Mouse (Mus musculus): ENCODE results near the gene St8sia2. TPM values are rescaled to one million over a fixed set of nuclear protein-coding genes. Genes with fewer than 3 reads are reported as not detected.
A peak's percentile ranks its signal among the peaks of the same experiment; 100 is the strongest.
"Not testable (repeated sequence)": the region's sequence is repeated elsewhere in the genome, so short reads cannot be mapped to it uniquely, and the experiment has no call there.

Gene St8sia2
- polyA plus RNA-seq, 1 experiment from 2014 or later, result 72.5 TPM

DNA sequence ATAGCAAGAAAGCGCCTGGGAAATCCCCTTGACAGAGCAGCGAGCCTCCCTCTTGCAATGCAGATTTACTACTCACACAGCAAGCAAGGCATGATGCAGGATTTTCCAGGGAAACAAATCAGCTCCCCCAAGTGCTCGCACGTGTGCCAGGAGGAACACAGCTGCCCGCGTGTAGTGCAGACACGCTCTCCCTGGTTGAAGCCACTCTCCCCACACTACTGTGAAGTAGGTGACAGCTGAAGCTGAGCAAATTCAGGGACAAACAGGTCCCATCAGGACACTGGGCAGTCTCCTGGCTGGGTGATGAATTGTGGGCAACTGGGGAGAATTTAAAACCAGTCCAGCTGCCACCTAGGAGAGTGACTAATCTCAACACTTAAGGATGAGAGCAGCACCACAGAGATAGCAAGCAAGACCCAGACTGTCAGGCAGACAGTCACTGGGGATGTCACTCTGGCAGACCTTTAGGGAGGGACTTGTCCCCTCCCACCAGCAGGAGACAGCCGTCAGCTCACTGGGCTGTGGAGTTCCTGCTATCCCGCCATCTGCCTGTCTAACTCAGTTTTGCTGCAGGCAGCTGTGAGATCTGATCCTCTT lies 6.6 kb downstream of the St8sia2 start:
- Histone ChIP-seq H3K27ac (ENCODE audit: low read depth, low read length) (peak overlapping the region; percentile 49), H3K27me3 (replicated peaks; ENCODE audit: control insufficient read depth, insufficient read depth, low read length) (no peaks in the 10 kb centered on the region), H3K4me3 (ENCODE audit: low read depth, low read length) (no peak overlapping the region), H3K9ac (ENCODE audit: low read length) (peak overlapping the region; percentile 37), H3K36me3 (ENCODE audit: control insufficient read depth, insufficient read depth, low read length) (0 out of 2 replicates have a peak, but pooled peaks cover 17% of the 10 kb centered on the region), H3K9me3 (replicated peaks; ENCODE audit: control insufficient read depth, low read length) (no peaks in the 10 kb centered on the region), H3K4me2 (ENCODE audit: low read length) (peak overlapping the region; percentile 2), H3K4me1 (ENCODE audit: control insufficient read depth, insufficient read depth, low read length) (peaks cover 56% of the 10 kb centered on the region)
- 8% methylated on average over 9 of the region's 9 CpGs for WGBS
- peak; percentile 75 for DNase-seq (ENCODE audit: low spot score)
- ATAC-seq, result peak; percentile 72

DNA sequence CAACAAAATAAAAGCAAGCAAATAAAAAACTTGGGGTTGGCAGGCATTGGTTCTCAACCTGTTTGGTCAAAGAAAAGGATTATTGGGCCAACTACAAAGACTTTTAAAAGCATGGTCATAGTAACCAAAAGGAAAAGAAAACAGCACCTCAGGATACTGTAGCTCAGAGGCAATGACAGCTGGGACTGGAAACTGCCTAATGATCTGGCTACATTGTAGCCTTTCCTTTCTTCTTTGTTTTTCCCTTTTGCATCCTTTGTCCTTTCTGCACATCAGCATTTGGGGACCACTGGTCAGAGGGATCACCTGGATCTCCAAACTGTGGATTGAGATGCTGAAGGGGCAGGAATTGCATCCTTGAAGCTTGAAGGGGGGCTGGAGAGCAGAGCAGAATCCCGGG lies 7.1 kb downstream of the St8sia2 start:
- H3K4me1 ChIP-seq (ENCODE audit: control insufficient read depth, insufficient read depth, low read length), result peaks cover 54% of the 10 kb centered on the region
- WGBS, result 4% methylated on average over 1 of the region's 1 CpGs
- H3K36me3 ChIP-seq (ENCODE audit: control insufficient read depth, insufficient read depth, low read length), result 0 out of 2 replicates have a peak, but pooled peaks cover 17% of the 10 kb centered on the region
- ATAC-seq, result no peak
- H3K4me3 ChIP-seq (ENCODE audit: low read depth, low read length), result no peak overlapping the region
- peak overlapping the region; percentile 37 for H3K9ac ChIP-seq (ENCODE audit: low read length)
- DNase-seq (ENCODE audit: low spot score), result no peak
- H3K4me2 ChIP-seq (ENCODE audit: low read length), result peak overlapping the region; percentile 2
- no peaks in the 10 kb centered on the region for H3K27me3 ChIP-seq (replicated peaks; ENCODE audit: control insufficient read depth, insufficient read depth, low read length)
- peak overlapping the region; percentile 49 for H3K27ac ChIP-seq (ENCODE audit: low read depth, low read length)
- H3K9me3 ChIP-seq (replicated peaks; ENCODE audit: control insufficient read depth, low read length), result no peaks in the 10 kb centered on the region

DNA sequence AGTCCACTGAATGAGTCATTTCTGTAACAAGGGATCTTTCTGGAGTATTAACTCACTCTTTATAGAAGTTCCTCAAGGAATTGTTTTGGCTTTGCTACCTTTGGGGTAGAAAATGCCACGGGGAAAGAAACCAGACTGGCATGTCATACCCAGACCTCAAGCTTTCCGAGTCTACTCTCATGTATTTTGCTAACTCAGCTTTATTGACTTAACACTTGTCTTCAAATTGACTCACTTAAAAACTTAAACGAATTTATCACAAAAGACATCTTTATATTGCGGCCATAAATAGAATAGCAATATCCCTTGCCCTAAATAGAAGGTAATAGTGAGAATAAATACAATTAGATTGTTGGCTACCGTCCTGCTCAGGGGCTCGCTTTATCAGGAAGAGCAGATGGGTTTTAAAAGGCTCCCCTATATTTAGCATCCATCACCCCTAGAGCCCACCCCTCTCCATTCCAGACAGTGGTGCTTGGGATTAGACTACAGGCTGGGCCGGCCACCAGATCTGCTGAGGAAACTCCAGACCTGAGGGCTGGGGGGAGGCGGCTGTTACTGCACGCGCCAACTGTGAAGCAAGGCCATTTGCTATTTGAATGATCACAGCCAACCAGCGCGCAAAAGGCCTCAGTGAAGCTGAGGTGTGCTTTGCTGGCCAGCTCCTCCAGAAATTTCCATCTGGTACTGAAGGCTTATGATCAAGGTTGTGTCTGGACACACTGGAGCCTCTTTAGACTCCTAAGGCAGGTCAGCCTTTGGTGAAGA lies 12.6 kb downstream of the St8sia2 start:
- 89% methylated on average over 12 of the region's 12 CpGs for WGBS
- H3K4me3 ChIP-seq (ENCODE audit: low read depth, low read length), result no peak overlapping the region
- H3K27ac ChIP-seq (ENCODE audit: low read depth, low read length), result no peak overlapping the region
- peaks cover 11% of the 10 kb centered on the region for H3K4me1 ChIP-seq (ENCODE audit: control insufficient read depth, insufficient read depth, low read length)
- H3K9ac ChIP-seq (ENCODE audit: low read length), result no peak overlapping the region
- DNase-seq (ENCODE audit: low spot score), result no peak
- peaks cover 15% of the 10 kb centered on the region; the same call in 1 of the 2 replicates for H3K36me3 ChIP-seq (ENCODE audit: control insufficient read depth, insufficient read depth, low read length)
- no peak for ATAC-seq
- no peaks in the 10 kb centered on the region for H3K27me3 ChIP-seq (replicated peaks; ENCODE audit: control insufficient read depth, insufficient read depth, low read length)
- no peaks in the 10 kb centered on the region for H3K9me3 ChIP-seq (replicated peaks; ENCODE audit: control insufficient read depth, low read length)
- H3K4me2 ChIP-seq (ENCODE audit: low read length), result no peak overlapping the region

DNA sequence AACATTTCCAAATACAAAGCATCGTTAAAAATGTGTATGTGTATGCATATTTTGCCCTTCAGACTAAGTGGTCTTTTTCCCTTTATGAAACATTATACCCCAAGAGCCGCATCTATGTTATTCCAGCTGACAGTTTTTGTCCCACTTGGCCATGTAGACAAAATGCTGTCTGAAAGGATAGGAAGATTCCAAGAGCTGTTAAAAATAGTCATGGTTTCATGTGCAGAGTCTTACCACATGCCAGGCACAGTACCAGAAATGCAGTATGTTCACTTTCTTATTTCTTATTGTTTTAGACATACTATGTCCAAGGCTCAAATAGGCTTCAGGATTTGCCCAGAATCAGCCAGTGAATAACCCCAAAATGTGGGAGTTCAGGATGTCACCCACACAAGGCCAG lies 24.1 kb downstream of the St8sia2 start:
- 90% methylated on average over 2 of the region's 2 CpGs for WGBS
- H3K27me3 ChIP-seq (replicated peaks; ENCODE audit: control insufficient read depth, insufficient read depth, low read length), result no peaks in the 10 kb centered on the region
- DNase-seq (ENCODE audit: low spot score), result no peak
- H3K9ac ChIP-seq (ENCODE audit: low read length), result no peak overlapping the region
- ATAC-seq, result no peak
- H3K36me3 ChIP-seq (ENCODE audit: control insufficient read depth, insufficient read depth, low read length), result no peaks in the 10 kb centered on the region; the same call in 1 of the 2 replicates
- no peaks in the 10 kb centered on the region for H3K4me1 ChIP-seq (ENCODE audit: control insufficient read depth, insufficient read depth, low read length)
- no peaks in the 10 kb centered on the region for H3K9me3 ChIP-seq (replicated peaks; ENCODE audit: control insufficient read depth, low read length)
- no peak overlapping the region for H3K27ac ChIP-seq (ENCODE audit: low read depth, low read length)
- H3K4me2 ChIP-seq (ENCODE audit: low read length), result no peak overlapping the region
- H3K4me3 ChIP-seq (ENCODE audit: low read depth, low read length), result no peak overlapping the region

DNA sequence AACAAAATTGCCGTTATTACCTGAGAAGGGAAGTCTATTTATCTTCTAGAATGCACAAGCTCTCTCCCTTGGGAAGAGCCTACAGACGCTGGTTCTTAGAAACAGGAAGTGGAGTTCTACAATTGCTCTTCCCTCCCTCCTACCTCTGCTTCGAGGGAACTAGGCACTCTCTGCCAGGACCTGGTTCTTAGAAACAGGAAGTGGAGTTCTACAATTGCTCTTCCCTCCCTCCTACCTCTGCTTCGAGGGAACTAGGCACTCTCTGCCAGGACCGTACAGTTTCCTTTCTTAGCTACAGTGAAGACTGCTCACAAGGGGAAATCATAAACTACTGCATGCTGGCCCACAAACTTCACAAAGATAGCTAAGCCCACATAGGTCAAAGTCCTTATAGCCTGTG lies 41.3 kb downstream of the St8sia2 start:
- not testable (repeated sequence) for H3K4me3 ChIP-seq (ENCODE audit: low read depth, low read length); H3K4me1 ChIP-seq (ENCODE audit: control insufficient read depth, insufficient read depth, low read length); DNase-seq (ENCODE audit: low spot score); H3K9me3 ChIP-seq (replicated peaks; ENCODE audit: control insufficient read depth, low read length); H3K27ac ChIP-seq (ENCODE audit: low read depth, low read length); H3K4me2 ChIP-seq (ENCODE audit: low read length); H3K27me3 ChIP-seq (replicated peaks; ENCODE audit: control insufficient read depth, insufficient read depth, low read length); H3K9ac ChIP-seq (ENCODE audit: low read length); ATAC-seq
- whole genome bisulfite sequencing, result 90% methylated on average over 5 of the region's 5 CpGs
- peaks cover 63% of the 10 kb centered on the region for H3K36me3 ChIP-seq (ENCODE audit: control insufficient read depth, insufficient read depth, low read length)

DNA sequence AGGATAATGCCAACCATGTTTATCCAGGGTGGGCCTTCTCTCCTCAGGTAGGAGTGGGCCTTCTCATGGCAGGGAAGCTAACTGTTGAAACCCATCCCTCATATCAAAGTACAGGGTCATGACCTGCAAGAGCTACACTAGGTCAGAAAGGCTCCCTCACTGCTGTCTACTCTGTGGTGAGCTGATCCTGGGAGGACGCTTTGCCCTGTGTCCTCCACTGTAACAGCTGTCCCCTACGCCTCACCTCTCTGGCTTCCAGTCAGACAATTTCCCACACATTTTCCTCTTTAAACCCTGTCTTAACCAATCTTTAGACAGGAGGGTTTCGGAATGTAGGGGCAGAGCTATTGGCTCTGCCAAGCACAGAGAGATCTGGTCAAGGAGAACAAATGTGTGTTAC lies 48.3 kb downstream of the St8sia2 start:
- Histone ChIP-seq H3K36me3 (ENCODE audit: control insufficient read depth, insufficient read depth, low read length) (peaks cover 83% of the 10 kb centered on the region), H3K4me3 (ENCODE audit: low read depth, low read length) (no peak overlapping the region), H3K27ac (ENCODE audit: low read depth, low read length) (no peak overlapping the region), H3K4me2 (ENCODE audit: low read length) (no peak overlapping the region), H3K9me3 (replicated peaks; ENCODE audit: control insufficient read depth, low read length) (no peaks in the 10 kb centered on the region), H3K9ac (ENCODE audit: low read length) (no peak overlapping the region), H3K27me3 (replicated peaks; ENCODE audit: control insufficient read depth, insufficient read depth, low read length) (no peaks in the 10 kb centered on the region), H3K4me1 (ENCODE audit: control insufficient read depth, insufficient read depth, low read length) (no peaks in the 10 kb centered on the region)
- no peak for DNase-seq (ENCODE audit: low spot score)
- WGBS, result 96% methylated on average over 3 of the region's 3 CpGs
- no peak for ATAC-seq

DNA sequence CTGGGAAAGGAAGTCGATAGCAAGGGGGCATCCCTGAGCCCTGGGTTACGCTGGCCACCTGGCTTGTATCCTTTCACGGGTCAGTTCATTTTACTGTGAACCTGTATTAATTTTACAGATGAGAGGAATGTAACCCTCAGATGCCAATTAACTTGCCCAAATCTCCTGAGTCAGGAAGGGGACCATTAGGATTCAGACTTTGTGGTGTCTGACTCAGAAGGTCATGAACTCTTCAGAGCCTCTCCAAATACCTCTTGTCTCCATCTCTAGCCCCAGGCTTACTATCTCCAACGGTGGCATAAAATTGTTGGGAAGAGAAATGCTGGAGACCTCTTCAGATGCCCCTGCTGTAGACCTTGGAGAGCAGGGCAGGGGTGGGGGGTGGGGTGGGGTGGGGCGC lies 51.1 kb downstream of the St8sia2 start:
- Histone ChIP-seq H3K4me3 (ENCODE audit: low read depth, low read length) (no peak overlapping the region), H3K9ac (ENCODE audit: low read length) (no peak overlapping the region), H3K4me1 (ENCODE audit: control insufficient read depth, insufficient read depth, low read length) (no peaks in the 10 kb centered on the region), H3K27ac (ENCODE audit: low read depth, low read length) (no peak overlapping the region), H3K9me3 (replicated peaks; ENCODE audit: control insufficient read depth, low read length) (no peaks in the 10 kb centered on the region), H3K27me3 (replicated peaks; ENCODE audit: control insufficient read depth, insufficient read depth, low read length) (no peaks in the 10 kb centered on the region), H3K36me3 (ENCODE audit: control insufficient read depth, insufficient read depth, low read length) (peaks cover 91% of the 10 kb centered on the region), H3K4me2 (ENCODE audit: low read length) (no peak overlapping the region)
- DNase-seq (ENCODE audit: low spot score) (no peak), ATAC-seq (no peak)
- 91% methylated on average over 5 of the region's 5 CpGs for WGBS

DNA sequence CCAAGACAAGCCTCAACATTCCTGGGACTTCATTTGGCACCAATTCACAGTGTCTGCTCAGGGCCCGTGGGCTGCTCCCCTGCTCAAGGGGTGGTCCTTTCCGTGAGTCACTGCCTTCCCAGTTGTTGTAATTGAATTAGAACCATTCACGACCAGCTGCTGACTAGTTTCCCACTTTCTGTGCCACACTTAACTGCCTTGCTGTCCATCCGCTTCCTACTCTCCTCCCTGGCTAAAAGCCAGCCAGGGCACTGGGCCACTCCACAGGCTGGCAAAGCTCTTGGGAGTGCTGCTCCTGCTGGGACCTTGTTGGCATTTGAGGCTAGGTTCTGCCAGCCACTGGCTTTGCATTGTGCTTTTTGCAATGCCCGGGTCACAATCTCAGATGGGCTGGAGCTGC lies 59.0 kb downstream of the St8sia2 start:
- 0 out of 2 replicates have a peak, but pooled peaks cover 2% of the 10 kb centered on the region for H3K4me1 ChIP-seq (ENCODE audit: control insufficient read depth, insufficient read depth, low read length)
- DNase-seq (ENCODE audit: low spot score), result peak; percentile 54
- H3K4me3 ChIP-seq (ENCODE audit: low read depth, low read length), result no peak overlapping the region
- no peak overlapping the region for H3K4me2 ChIP-seq (ENCODE audit: low read length)
- no peak overlapping the region for H3K9ac ChIP-seq (ENCODE audit: low read length)
- no peak overlapping the region for H3K27ac ChIP-seq (ENCODE audit: low read depth, low read length)
- H3K27me3 ChIP-seq (replicated peaks; ENCODE audit: control insufficient read depth, insufficient read depth, low read length), result no peaks in the 10 kb centered on the region
- peaks cover 76% of the 10 kb centered on the region for H3K36me3 ChIP-seq (ENCODE audit: control insufficient read depth, insufficient read depth, low read length)
- 0 out of 2 replicates have a peak, but pooled peaks have one; percentile 29 for ATAC-seq
- H3K9me3 ChIP-seq (replicated peaks; ENCODE audit: control insufficient read depth, low read length), result no peaks in the 10 kb centered on the region
- 52% methylated on average over 5 of the region's 5 CpGs for WGBS

DNA sequence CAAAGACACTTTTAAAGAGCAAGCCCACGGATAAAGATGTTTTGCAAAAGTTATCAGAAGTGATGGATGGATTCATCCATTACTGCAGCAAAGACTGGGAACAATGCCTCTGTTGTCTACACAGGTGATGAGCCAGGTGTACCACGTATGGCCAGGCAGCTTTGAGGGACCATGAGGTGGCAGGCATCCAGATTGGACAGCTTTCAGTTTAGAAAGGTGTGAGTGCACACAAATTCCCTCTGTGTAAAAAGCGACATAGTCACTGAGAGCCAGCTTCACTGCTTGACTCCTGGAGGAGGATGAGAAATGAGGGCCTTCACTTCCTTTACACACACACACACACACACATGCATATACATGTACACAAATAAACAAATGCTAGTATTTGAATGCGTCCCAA lies 60.4 kb downstream of the St8sia2 start:
- Histone ChIP-seq H3K9ac (ENCODE audit: low read length) (no peak overlapping the region), H3K4me3 (ENCODE audit: low read depth, low read length) (no peak overlapping the region), H3K4me1 (ENCODE audit: control insufficient read depth, insufficient read depth, low read length) (0 out of 2 replicates have a peak, but pooled peaks cover 2% of the 10 kb centered on the region), H3K36me3 (ENCODE audit: control insufficient read depth, insufficient read depth, low read length) (peaks cover 74% of the 10 kb centered on the region), H3K27ac (ENCODE audit: low read depth, low read length) (no peak overlapping the region), H3K4me2 (ENCODE audit: low read length) (no peak overlapping the region), H3K9me3 (replicated peaks; ENCODE audit: control insufficient read depth, low read length) (no peaks in the 10 kb centered on the region), H3K27me3 (replicated peaks; ENCODE audit: control insufficient read depth, insufficient read depth, low read length) (no peaks in the 10 kb centered on the region)
- no peak for DNase-seq (ENCODE audit: low spot score)
- ATAC-seq, result no peak
- WGBS, result 85% methylated on average over 4 of the region's 4 CpGs
